Mouse (Mus musculus) gastrocnemius, postnatal 10 days (tissue): ENCODE measurements around the gene Agtr1a. TPM values are rescaled to one million over a fixed set of nuclear protein-coding genes. Genes with fewer than 3 reads are reported as not detected.
A peak's percentile ranks its signal among the peaks of the same experiment; 100 is the strongest.

Source experiments
- DNase-seq: peaks from one replicate; pipeline ENCODE4 v3.0.0; 2021; ENCODE audit warnings: mixed read lengths
- long read RNA-seq, 2 experiments: library from polyadenylated mRNA; stranded (forward); transcript quantifications; one replicate each; pipeline ENCODE4 v2.0.0; 2021
- total RNA-seq, 2 experiments: library from RNA; stranded (reverse); gene quantifications; 2 replicates each; pipeline ENCODE4 v1.2.3; 2021

The Agtr1a gene
- 10 to 100 TPM; 16.1 to 16.5 TPM for total RNA-seq
- long read RNA-seq, experiment 1, transcript Agtr1a-201 (3 exons, 2,199 nt) = major isoform, 10 of 11 reads
- long read RNA-seq, experiment 1, partial matches to known transcripts = 0 of 11 reads
- long read RNA-seq, experiment 1, other reads (novel, unspliced or antisense) = 1 of 11 reads
- long read RNA-seq, experiment 2, transcript Agtr1a-201 (3 exons, 2,199 nt) = major isoform, 6 of 7 reads
- long read RNA-seq, experiment 2, partial matches to known transcripts = 0 of 7 reads
- long read RNA-seq, experiment 2, other reads (novel, unspliced or antisense) = 1 of 7 reads

DNA sequence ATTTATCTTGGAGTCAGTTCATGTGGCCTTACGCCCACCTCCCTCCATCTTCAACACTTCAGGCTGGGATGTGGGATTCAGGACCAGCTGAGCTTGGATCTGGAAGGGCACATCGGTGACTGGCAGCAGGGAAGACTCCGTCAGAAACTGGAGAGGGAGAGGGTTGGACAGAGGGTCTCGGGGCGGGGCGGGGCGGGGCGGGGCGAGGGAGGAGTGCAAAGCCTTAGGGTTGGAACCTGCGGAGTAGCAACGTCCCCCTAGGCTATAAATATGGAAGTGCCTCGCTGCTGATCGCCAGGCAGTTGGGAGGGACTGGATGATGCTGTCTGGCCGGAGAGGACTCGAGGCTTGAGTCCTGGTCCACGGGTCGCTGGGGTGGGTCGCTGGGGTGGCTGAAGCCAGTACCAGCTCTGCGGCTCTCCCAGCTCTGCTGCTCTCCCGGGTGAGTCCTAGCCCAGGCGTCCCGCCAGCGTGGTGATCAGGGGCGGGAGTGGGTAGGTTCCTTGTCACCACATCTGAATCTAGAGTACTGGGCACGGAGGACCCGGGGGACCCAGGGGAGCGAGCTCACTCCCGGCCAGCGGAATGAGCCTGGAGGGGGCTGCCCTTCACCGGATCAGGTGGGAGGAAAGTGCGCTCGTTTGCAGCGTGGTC, at the start of gene Agtr1a:
TSS of gene Agtr1a (plus strand) at position 294 of the 654 bp plus-strand sequence.
- DNase-seq = peak; percentile 66

GRCm38 (mm10) chr13:30310221-30310620, 26.0 kb upstream of the Agtr1a start:
- no peak for DNase-seq

DNA sequence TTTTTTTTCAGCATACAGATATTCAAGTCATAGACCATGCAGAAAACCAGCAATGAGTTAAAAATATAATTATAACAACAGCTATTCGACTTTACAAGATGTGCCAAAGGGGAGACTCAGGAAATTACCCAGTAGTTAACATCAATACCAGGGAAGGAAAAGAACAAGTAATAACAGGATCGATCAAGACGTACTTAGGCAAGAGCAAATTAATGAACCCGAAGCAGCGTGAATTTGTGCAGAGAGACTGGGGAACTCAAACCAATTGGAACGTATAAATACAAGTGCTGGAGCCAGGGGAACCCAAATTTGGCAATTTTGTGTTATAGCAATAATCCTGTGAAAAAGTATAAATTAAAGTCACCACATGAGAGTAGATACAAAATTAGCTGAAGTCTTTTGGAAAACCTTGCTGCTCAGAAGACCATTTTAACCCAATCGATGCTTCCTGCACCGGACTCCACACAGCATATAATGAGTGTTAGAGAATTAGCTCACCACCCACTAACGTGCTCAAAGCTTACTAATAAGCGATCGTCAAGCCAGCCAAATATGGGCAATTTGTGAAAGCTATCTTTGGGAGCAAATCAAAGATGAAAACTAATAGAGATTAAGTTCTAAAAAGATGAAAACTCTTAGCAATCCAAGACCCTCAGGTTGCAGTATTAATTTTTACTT, 11.4 kb upstream of the Agtr1a start:
- no peak for DNase-seq

DNA sequence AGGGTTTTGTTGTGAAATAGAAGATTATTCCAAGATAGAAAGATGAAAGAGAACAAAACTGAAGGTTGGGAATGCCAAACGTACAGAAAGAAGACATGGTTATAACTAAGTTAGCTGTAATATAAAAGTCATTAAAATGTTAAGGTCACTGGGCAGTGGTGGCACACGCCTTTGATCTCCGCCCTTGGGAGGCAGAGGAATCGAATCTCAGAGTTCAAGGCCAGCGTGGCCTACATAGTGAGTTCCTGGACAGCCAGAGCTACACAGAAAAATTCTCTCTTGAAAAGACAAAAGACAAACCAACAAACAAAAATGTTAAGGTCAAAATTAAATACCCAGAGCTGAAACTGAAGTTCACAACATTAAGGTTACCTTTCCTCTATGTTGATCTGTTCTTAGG, 5.2 kb upstream of the Agtr1a start:
- DNase-seq = no peak

DNA sequence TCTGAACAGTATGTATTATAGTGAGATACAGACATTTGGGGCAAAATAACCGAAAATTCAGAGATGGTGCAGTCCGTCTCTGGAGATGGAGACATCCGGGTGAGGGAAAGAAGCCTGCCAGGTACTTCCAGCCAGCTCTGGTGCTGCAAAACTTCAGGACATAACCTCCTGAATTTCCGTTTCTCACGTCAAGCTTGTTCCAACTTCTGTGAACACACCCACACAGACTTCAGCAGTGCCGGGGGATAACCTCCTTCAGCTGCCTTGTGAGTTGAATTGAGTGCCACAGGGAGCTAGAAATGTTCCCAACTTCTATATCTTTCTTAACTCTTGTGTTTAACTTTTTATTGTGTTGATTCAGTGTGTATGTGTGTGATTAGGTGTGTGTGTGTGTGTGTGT, 4.4 kb upstream of the Agtr1a start:
- DNase-seq = no peak

DNA sequence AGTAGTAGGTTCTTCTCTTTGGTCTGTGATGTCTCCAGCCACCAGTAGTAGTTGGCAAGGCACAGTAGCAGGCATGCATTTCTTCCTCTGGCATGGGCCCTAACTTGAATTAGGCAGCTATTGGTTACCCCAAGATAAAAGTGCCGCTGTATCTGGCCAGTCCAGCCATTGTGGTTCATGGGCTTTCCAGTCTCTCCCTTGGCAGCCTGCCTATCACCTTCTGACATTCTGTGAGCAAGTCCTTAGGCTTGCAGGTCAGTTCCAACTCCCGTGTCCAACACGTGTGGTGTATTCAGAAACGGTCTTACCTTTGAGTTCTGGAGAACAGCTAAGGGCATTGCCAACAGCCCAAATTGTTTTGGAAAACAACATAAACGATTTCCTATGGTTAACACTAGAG, 3.7 kb upstream of the Agtr1a start:
- no peak for DNase-seq

- no peak for DNase-seq
These were observed 1.6 kb upstream of the Agtr1a start for GRCm38 (mm10) chr13:30334667-30335066.

GRCm38 (mm10) chr13:30336913-30337312, 672 bp downstream of the Agtr1a start:
- no peak for DNase-seq

DNA sequence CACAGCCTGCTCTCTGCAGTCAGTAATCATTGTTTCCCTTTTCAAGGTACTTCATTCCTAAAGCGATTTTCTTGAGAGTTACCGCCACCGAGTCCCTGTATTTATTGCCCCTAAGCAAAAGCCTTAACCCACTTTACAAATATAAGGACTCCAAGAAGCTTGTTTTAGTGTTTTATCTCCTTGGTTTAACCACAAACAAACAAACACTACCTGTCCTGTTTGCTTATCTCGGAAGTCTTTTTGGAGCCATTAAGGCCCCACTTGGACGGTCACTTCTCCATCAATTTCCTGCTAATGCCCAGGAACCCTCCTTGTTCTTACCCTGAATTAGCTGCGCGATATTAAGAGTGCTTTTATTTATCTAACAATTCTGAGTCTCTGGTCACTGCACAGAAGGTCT, 1.4 kb downstream of the Agtr1a start:
- no peak for DNase-seq

GRCm38 (mm10) chr13:30338576-30338975, 2.3 kb downstream of the Agtr1a start:
- DNase-seq = no peak

DNA sequence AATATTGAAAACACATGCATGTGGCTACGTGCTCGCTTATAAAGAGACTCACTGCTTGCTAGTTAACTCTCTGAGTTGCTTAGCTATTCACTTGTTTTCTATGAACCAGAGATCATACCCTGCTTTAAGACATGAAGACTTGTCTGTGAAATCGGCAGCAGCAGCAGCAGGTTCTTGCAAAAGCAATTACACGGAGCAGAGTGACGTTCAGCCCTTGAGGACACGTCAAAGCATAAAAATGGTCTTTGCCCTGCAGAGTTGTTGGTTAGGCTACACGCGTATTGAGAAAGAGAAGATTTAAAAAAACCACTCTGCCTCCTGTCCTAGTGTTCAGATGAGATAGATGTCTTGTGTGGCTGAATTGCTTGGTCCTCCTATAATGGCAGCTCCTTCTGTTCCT, 3.7 kb downstream of the Agtr1a start:
- no peak for DNase-seq

- DNase-seq = no peak
These were observed 6.0 kb downstream of the Agtr1a start for GRCm38 (mm10) chr13:30341987-30342898.

DNA sequence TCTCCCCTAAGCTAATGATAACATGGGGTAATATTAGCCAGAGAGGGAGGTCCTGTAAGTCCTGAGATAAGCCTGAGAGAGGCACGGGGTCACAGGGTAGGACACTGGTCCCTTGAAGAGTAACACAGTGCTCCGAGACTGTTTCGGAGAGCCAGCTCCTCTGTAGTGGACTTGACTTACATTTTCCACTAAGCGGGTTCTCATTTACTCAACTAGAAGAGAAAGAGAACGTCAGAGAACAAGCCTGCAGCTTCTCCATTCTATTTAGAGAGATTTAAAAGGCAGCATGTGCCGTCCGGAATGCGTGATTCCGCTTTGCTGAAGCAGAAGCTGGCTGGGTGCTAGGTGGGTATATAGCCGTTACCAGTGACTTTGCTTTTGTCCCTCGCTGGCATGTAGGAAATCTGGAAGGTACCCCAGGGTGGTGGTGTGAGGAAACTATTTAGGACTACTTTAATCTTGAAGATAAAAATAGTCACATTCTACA, 9.2 kb downstream of the Agtr1a start:
- no peak for DNase-seq

DNA sequence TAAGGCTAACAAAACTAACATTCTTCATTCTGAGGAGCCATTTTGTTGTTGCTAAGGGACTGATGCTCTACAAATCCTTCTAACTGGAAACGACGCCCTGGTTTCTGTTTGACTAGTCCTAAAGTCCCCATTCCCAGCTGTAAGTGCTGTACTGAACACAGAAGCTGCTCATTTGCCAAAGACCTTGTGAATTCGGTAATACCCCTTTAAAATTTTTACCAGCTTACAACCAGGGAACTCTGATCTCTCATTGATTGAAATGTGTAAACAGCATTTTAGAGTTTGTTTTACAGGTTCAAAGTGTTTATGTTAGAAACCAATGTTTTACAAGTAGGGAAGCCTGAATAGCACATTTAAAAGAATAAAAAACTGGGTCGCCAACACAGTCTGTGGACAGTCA, 10.6 kb downstream of the Agtr1a start:
- no peak for DNase-seq

- DNase-seq = no peak
These were observed 12.1 kb downstream of the Agtr1a start for GRCm38 (mm10) chr13:30348306-30348705.

GRCm38 (mm10) chr13:30351966-30352365, 15.7 kb downstream of the Agtr1a start:
- DNase-seq = no peak

GRCm38 (mm10) chr13:30354991-30355580, 18.8 kb downstream of the Agtr1a start:
- DNase-seq = no peak

DNA sequence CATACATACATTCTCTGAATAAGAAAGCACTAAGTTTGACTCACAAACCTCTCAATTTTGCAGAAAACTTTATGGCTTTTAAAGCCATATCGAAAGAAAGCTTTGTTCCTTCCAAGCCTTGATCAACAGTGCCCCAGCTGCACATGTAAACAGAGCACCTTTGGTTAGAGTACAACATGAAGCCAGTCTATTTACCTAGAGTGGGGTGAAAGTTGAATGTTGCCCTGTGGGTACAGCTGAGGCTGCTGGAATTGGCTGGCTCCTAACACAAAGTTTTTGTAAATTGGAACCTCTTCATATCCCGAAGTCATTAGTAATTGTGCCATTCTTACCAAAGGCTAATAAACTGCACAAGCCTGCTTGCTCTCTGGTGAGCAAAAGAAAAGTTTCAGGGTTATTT, 19.7 kb downstream of the Agtr1a start:
- no peak for DNase-seq

GRCm38 (mm10) chr13:30358456-30359168, 22.4 kb downstream of the Agtr1a start:
- no peak for DNase-seq

DNA sequence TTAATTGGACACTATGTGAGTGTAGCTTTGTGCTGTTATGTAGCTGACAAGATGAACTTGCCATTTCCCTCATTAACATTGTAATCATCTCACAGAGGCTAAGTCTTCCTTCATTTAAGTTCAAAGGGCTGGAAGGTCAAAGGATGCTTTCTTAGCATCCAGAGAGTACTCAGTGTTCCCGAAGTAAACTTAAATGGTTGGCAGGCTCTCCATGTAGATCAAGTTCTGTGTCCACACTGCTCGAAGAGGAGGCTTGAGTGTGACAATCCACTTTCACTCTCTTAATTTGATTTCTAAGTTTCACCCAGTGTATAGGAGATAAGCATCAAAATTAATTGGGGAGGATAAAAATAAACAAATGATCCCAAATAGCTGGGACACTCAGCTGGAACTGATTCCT, 23.6 kb downstream of the Agtr1a start:
- DNase-seq = no peak

- DNase-seq = no peak
These were observed 24.8 kb downstream of the Agtr1a start for GRCm38 (mm10) chr13:30361002-30361401.
